Mouse (Mus musculus) embryonic facial prominence, embryonic 15.5 days (tissue): Measurements from ENCODE around the gene Wls. TPM values are rescaled to one million over a fixed set of nuclear protein-coding genes. Genes with fewer than 3 reads are reported as not detected.

Experiments
- ATAC-seq: fragments of 200-750 bp; cut with Nextera tagmentation; 2 replicates; pipeline ENCODE4 v1.8.0; 2017; ENCODE audit warnings: low read depth, moderate TSS enrichment; ENCODE audit not compliant: insufficient number of reproducible peaks, low FRiP score, low TSS enrichment
- H3K27ac ChIP-seq: fragments of 300-500 bp; sonication (generic); replicated peaks from 2 replicates; pipeline ENCODE4 v1.5.1; 2015; ENCODE audit warnings: mild to moderate bottlenecking, inconsistent platforms
- H3K27me3 ChIP-seq: fragments of 300-500 bp; sonication (generic); 2 replicates; pipeline ENCODE4 v1.6.1; 2015; ENCODE audit warnings: inconsistent platforms
- H3K36me3 ChIP-seq: fragments of 300-500 bp; sonication (generic); 2 replicates; pipeline ENCODE4 v1.6.1; 2015; ENCODE audit warnings: mild to moderate bottlenecking, inconsistent platforms
- H3K4me1 ChIP-seq: fragments of 300-500 bp; sonication (generic); 2 replicates; pipeline ENCODE4 v1.6.1; 2015; ENCODE audit warnings: inconsistent platforms
- H3K4me2 ChIP-seq: fragments of 300-500 bp; sonication (generic); replicated peaks from 2 replicates; pipeline ENCODE4 v1.6.1; 2015; ENCODE audit warnings: mild to moderate bottlenecking, inconsistent platforms
- H3K4me3 ChIP-seq: fragments of 300-500 bp; sonication (generic); replicated peaks from 2 replicates; pipeline ENCODE4 v1.5.1; 2015; ENCODE audit warnings: mild to moderate bottlenecking, inconsistent platforms
- H3K9ac ChIP-seq: fragments of 300-500 bp; sonication (generic); 2 replicates; pipeline ENCODE4 v1.6.1; 2015; ENCODE audit warnings: inconsistent platforms
- H3K9me3 ChIP-seq: fragments of 300-500 bp; sonication (generic); replicated peaks from 2 replicates; pipeline ENCODE4 v1.6.1; 2016; ENCODE audit warnings: inconsistent platforms
- WGBS: fragments of 180-500 bp; shearing (Covaris S2); methylation state at CpG from one replicate; pipeline ENCODE4 v1.1.7; 2015; 5-methylcytosine and 5-hydroxymethylcytosine counted together
- polyA plus RNA-seq: library from polyadenylated mRNA; unstranded; fragments of >200 nt; fragmentation: Nextera tagmentation; extraction: Ambion mirVana; gene quantifications from 2 replicates; pipeline ENCODE4 v1.2.1, GENCODE M21; 2015

Gene Wls
- polyA plus RNA-seq, 1 experiment from 2014 or later: 168 TPM

DNA sequence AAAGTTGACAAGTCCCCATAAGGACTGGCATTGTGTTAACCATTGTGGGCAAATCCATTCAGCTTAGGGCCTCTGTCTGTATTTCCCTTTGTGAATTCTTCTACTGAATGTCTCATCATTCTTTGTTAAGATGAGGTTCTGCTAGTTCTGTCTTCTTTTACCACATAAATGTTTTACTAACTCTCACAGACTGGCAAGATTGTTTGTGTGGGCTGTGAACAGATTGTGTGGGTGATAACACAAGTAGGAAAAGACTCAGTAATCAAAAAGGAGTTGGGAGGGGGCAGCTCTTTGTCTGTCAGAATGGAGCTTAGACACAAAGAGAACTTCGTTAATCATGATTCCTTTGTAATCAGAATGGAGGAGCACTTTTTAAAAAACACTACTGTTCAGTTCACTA lies 17.6 kb downstream of the Wls start:
- Histone ChIP-seq H3K36me3 (no peaks in the 10 kb centered on the region), H3K27me3 (no peaks in the 10 kb centered on the region), H3K9me3 (no peaks in the 10 kb centered on the region), H3K4me1 (no peaks in the 10 kb centered on the region), H3K4me3 (no peak overlapping the region), H3K4me2 (no peak overlapping the region), H3K27ac (no peak overlapping the region), H3K9ac (no peak overlapping the region)
- WGBS: 82% methylated on average over 1 of the region's 1 CpGs
- ATAC-seq: no peak

DNA sequence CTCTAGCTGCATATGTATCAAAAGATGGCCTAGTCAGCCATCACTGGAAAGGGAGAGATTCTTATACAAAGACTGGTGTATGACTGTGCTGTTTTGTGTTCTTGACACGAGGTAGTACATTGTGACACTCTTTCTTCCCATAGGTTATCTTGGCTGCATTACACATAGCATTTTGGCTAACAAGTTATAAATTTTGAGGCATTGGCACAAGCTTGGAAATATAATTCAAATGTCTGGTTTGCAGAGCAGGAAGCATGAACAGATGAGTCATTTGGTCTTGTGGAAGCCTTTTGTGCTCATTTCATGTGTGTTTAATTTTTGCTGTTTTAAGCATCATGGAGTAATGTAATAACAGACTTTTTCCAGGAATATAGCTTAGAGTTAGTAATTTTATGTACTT lies 26.2 kb downstream of the Wls start:
- H3K27ac ChIP-seq: no peak overlapping the region
- no peak overlapping the region for H3K9ac ChIP-seq
- H3K9me3 ChIP-seq: no peaks in the 10 kb centered on the region
- H3K4me1 ChIP-seq: no peaks in the 10 kb centered on the region
- H3K27me3 ChIP-seq: no peaks in the 10 kb centered on the region
- H3K4me3 ChIP-seq: no peak overlapping the region
- H3K4me2 ChIP-seq: no peak overlapping the region
- no peak for ATAC-seq
- no peaks in the 10 kb centered on the region for H3K36me3 ChIP-seq
- 56% methylated on average over 1 of the region's 1 CpGs for WGBS

DNA sequence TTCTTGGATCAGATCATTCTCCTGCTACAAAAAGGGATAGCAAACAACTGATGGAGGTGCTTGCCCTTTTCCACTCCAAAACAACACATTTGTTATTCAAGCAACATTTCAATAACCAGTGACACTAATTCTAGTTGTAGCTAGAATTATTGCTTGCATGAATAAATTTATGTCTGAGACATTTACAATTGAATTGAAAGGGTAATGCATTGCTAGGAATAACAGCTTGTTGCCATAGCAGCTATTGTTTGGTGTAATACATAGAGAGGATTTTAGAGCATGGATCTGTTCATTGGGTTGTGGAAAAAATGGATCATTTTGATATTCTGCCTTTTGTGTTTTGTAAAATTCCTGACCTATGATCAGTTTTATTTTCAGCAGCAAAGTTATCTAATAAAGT lies 39.5 kb downstream of the Wls start:
- no peak overlapping the region for H3K4me2 ChIP-seq
- H3K4me3 ChIP-seq: no peak overlapping the region

DNA sequence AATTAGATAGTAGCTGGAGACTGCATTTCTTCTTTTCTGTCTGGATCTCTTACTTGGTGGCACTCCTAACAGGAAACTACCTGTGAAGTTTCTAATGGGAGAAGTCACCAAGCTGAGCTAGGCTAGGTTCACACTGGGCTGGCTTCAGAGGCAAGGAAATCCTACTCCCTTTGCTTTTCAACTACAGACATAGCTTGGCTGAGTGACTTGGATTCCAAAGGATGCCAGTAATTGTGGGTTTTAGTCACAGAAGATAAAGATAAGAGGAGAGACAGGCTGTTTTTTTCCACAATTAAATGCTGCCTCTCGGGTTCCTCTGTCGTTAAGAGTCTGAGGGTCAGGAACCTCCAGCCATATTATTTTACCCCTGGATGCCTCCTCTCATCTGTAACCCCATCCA lies 43.9 kb downstream of the Wls start:
- Histone ChIP-seq H3K4me2 (no peak overlapping the region), H3K27ac (no peak overlapping the region), H3K36me3 (no peaks in the 10 kb centered on the region), H3K9me3 (no peaks in the 10 kb centered on the region), H3K4me1 (peaks cover 16% of the 10 kb centered on the region), H3K4me3 (no peak overlapping the region), H3K9ac (no peak overlapping the region), H3K27me3 (no peaks in the 10 kb centered on the region)
- ATAC-seq: no peak
- WGBS: 25% methylated on average over 2 of the region's 2 CpGs

More for the DNA sequence above, 39.5 kb downstream of the Wls start:
- peaks cover 15% of the 10 kb centered on the region; the same call in 1 of the 2 replicates for H3K36me3 ChIP-seq
- H3K9ac ChIP-seq: no peak overlapping the region
- H3K9me3 ChIP-seq: no peaks in the 10 kb centered on the region
- ATAC-seq: no peak
- no peaks in the 10 kb centered on the region for H3K4me1 ChIP-seq
- no peaks in the 10 kb centered on the region for H3K27me3 ChIP-seq
- no peak overlapping the region for H3K27ac ChIP-seq

DNA sequence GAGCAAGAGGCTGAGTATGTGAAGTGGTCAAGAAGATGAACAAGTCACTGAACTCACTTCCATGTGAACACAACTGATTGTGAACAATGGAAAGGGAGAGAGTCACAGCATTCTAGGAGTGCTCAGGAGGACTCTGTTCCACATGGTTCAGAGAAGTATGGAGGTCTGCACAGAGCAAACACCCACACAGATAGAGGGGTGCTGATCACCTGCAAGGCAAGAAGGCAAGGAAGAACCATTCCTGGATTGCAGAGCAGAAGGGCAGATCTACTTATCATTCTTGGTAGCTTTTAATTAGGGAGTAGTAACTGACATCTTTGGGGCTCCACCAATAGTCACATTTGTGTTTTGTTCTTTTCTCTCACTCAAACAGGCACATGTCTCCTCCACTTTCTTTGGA lies 45.3 kb downstream of the Wls start:
- no peak overlapping the region for H3K4me3 ChIP-seq
- H3K36me3 ChIP-seq: no peaks in the 10 kb centered on the region
- no peak overlapping the region for H3K4me2 ChIP-seq
- peak overlapping the region; percentile 48 for H3K27ac ChIP-seq
- ATAC-seq: 0 out of 2 replicates have a peak, but pooled peaks have one; percentile 13
- peaks cover 16% of the 10 kb centered on the region for H3K4me1 ChIP-seq
- no peaks in the 10 kb centered on the region for H3K9me3 ChIP-seq
- no peaks in the 10 kb centered on the region for H3K27me3 ChIP-seq
- H3K9ac ChIP-seq: no peak overlapping the region

DNA sequence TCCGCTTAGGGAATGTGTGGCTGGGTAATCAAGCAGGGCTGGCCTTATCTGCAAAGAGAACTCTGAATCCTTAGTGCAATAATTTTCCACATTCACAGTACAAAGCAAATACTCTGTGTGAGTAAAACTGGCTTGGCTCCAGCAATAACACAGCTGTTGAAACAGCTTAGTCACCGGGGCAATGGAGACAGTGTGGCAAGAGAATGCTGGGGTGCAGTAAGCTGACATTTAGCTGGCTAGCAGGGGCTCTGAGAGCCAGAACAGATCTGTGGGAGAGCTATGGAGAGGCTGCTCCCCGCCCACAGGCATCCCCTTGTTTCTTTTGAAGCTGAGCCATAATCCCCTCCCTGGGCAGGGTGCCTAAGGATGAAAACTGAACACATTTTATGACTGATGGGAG lies 45.8 kb downstream of the Wls start:
- Histone ChIP-seq H3K4me1 (peaks cover 16% of the 10 kb centered on the region), H3K36me3 (no peaks in the 10 kb centered on the region), H3K4me2 (no peak overlapping the region), H3K27ac (peak overlapping the region; percentile 48), H3K27me3 (no peaks in the 10 kb centered on the region), H3K9me3 (no peaks in the 10 kb centered on the region), H3K4me3 (no peak overlapping the region), H3K9ac (no peak overlapping the region)
- WGBS: 10% methylated on average over 3 of the region's 3 CpGs
- ATAC-seq: peak; percentile 82

DNA sequence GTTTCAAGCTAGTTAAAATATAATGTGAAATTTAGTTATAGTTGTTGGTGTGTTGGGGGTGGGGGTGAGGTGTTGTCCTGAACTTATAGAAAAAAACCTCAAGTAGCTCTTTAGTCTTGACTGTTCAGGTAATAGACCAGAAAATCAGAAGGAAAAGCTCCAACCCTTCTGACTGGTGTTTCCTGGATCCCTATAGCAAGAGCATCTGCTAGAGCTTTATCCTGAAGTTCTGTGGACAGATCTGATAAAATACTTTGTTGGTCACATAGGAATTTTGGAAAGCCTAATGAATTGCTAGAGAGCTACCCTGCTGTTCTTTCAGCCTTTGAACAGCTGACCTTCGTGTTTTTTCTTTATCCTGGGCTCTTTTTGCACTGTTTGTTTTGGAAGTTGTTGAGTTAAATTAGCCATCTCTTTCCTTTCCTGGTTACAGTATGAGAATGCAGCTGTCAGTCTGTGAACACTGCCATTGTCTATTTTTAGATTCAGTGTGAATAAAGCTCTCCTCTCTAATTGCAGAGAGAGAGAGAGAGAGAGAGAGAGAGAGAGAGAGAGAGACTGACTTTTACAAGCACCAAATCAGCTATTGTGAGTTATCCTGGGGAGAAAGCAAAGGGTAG lies 46.4 kb downstream of the Wls start:
- 20% methylated on average over 1 of the region's 1 CpGs for WGBS
- no peaks in the 10 kb centered on the region for H3K27me3 ChIP-seq
- no peaks in the 10 kb centered on the region for H3K36me3 ChIP-seq
- peaks cover 16% of the 10 kb centered on the region for H3K4me1 ChIP-seq
- no peak overlapping the region for H3K9ac ChIP-seq
- no peak for ATAC-seq
- H3K4me3 ChIP-seq: no peak overlapping the region
- H3K9me3 ChIP-seq: no peaks in the 10 kb centered on the region
- no peak overlapping the region for H3K4me2 ChIP-seq
- peak overlapping the region; percentile 48; the same call in 1 of the 2 replicates for H3K27ac ChIP-seq

DNA sequence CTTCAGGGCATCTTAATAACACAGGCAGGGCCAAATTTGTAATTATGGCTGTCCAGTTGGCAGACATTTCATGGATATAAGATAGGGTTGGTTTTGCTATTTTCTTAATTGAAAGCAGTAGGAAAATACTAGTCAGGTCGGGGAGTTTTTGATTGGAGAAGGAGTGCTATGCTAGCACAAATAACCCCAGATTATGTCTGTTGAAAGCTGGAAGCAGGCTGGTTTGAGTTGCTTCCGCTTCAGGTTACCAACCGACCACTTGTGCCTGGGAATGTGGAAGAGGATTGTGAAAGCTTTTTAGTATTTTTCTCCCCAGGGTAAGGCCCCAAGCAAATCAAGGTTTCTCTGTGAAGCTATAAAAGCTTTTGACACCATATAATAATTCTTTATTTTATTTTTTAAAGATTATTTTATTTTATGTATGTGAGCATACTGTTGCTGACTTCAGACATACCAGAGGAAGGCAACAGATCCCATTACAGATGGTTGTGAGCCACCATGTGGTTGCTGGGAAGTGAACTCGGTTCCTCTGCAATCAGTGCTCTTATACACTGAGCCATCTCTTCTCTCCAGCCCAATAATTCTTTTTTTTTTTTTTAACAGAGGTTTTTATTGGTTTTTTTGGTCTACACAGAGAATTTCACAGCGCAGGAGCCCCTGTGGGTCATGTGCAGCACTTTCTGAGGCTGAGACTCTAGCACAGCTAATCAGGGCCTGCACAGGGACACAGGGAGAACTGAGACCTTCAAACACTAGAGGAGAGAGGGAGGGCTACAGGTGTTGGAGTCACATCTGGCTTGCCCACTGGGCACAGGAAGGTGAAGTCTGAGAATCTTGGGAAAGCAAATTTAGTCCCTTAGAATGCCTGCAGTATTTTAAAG lies 50.9 kb downstream of the Wls start:
- no peak for ATAC-seq

DNA sequence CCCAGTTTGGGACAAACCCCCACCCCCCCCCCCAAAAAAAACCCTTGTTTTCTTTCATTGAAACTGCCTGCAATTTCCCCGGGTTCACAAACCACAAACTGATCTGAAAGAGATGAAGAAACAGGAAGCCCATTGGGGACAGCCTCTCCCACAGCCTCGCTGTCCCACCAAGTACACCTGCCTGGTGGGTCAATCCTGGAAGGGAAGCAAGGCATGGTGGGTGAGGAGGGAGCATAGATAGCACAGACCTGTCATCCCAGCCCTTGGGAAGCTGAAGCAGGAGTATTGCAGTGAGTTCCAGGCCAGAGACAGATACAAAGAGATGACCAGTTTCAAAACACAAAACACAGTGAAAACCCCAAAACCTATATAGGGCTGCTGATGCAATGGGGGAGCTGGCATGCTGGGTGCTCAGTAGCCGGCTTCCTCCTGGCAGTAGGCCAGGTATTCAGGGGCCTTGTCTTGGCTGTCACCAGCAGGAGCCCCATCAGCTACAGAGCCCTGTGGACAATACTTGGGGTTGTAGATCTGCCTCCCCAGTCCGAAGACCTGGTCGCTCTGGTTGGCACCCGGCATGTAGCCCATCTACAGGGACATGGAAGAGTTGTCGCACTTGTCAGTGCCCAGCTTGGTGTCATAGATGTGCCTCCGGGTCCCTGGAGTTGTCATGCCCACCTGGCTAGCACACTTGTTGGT lies 51.7 kb downstream of the Wls start:
- H3K27ac ChIP-seq: no peak overlapping the region

More for the DNA sequence above, 50.9 kb downstream of the Wls start:
- Histone ChIP-seq H3K4me1 (peaks cover 7% of the 10 kb centered on the region), H3K36me3 (no peaks in the 10 kb centered on the region), H3K4me3 (no peak overlapping the region), H3K27ac (no peak overlapping the region), H3K27me3 (no peaks in the 10 kb centered on the region), H3K4me2 (no peak overlapping the region), H3K9me3 (no peaks in the 10 kb centered on the region), H3K9ac (no peak overlapping the region)
- 43% methylated on average over 5 of the region's 5 CpGs for WGBS

DNA sequence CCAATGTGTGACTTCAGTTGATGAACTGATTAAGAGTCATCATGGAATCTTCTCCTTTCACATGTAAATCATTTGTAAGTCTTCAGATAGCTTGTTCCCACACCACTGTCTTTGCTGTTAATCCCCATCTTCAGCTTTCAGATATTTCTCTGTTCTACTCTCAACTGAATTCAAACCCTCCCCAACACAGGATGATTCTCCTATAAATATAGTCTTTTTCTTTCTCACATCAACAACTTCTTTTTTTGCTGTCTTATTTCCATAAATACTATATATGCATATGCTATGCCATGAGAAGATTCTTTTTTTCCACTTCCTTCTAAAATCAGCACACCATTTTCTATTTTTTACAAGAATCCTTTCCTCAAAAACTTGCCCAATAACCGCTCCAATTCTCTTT lies 67.9 kb downstream of the Wls start:
- H3K9me3 ChIP-seq: no peaks in the 10 kb centered on the region
- no peak for ATAC-seq
- peaks cover 17% of the 10 kb centered on the region; the same call in 1 of the 2 replicates for H3K36me3 ChIP-seq
- no peak overlapping the region for H3K4me3 ChIP-seq
- no peaks in the 10 kb centered on the region for H3K4me1 ChIP-seq
- H3K9ac ChIP-seq: no peak overlapping the region
- WGBS: 90% methylated on average over 1 of the region's 1 CpGs
- H3K4me2 ChIP-seq: no peak overlapping the region
- H3K27me3 ChIP-seq: no peaks in the 10 kb centered on the region
- H3K27ac ChIP-seq: no peak overlapping the region

More for the DNA sequence above, 51.7 kb downstream of the Wls start:
- Histone ChIP-seq H3K4me1 (peaks cover under 1% of the 10 kb centered on the region; the same call in 1 of the 2 replicates), H3K27me3 (no peaks in the 10 kb centered on the region), H3K9ac (no peak overlapping the region), H3K36me3 (no peaks in the 10 kb centered on the region), H3K9me3 (no peaks in the 10 kb centered on the region), H3K4me2 (no peak overlapping the region), H3K4me3 (no peak overlapping the region)
- no peak for ATAC-seq
- 88% methylated on average over 8 of the region's 8 CpGs for WGBS

DNA sequence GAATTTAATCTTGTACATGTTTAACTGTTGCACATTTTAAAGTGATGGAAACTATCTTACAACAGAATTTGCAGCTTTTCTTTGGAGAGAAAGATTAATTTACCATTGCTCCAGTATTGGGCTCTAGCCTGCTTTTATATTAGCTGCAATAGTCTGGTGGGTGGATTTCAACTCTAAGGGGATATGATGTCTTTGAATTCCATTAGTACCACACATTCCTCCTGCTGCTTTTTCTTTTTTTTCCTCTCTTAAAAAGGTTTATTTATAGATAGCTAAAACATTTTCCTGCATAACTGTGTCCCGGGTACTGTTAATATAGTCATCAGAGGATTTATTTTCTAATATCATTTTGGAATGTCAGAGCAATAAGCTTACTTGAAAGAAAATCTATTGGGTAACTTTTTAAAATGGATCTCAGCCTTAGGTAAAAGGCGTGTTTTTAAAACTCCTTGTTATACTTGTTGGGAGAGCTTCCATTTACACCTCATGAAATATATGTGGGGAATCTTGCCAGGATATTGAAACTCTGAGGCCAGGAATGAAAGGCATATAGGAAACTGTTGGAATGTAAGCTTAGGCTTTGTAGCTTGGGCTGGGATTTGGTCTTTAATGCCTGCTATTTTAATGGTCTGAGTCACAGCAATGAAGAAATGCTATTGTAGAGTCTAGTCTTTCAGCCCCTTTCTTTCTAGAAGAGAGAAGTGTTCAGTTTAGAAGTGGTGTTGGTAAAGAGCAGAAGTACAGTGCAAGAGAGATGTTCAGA lies 78.0 kb downstream of the Wls start:
- H3K36me3 ChIP-seq: peaks cover 12% of the 10 kb centered on the region
- no peaks in the 10 kb centered on the region for H3K9me3 ChIP-seq
- H3K4me3 ChIP-seq: no peak overlapping the region
- H3K9ac ChIP-seq: no peak overlapping the region
- WGBS: 80% methylated on average over 2 of the region's 2 CpGs
- H3K4me1 ChIP-seq: no peaks in the 10 kb centered on the region
- H3K4me2 ChIP-seq: no peak overlapping the region
- H3K27me3 ChIP-seq: no peaks in the 10 kb centered on the region
- no peak for ATAC-seq
- no peak overlapping the region for H3K27ac ChIP-seq
